Mouse (Mus musculus) yolk sac, embryonic 10.5 days (tissue): ENCODE results near the gene Slc52a3.
"Not testable (repeated sequence)": the region's sequence is repeated elsewhere in the genome, so short reads cannot be mapped to it uniquely, and the experiment has no call there.

Source experiments
- DNase-seq: peaks from one replicate; pipeline ENCODE4 v3.0.0-alpha.2; 2017; ENCODE audit warnings: low spot score

Slc52a3 gene

GRCm38 (mm10) chr2:151973595-151974562 lies 22.4 kb upstream of the Slc52a3 start:
- peak; percentile 47 for DNase-seq

- DNase-seq: no peak
These were observed 21.0 kb upstream of the Slc52a3 start for GRCm38 (mm10) chr2:151975295-151975694.

GRCm38 (mm10) chr2:151976067-151976466 lies 20.2 kb upstream of the Slc52a3 start:
- peak; percentile 65 for DNase-seq

- no peak for DNase-seq
These were observed 18.4 kb upstream of the Slc52a3 start for GRCm38 (mm10) chr2:151977689-151978440.

- DNase-seq: no peak
These were observed 17.8 kb upstream of the Slc52a3 start for GRCm38 (mm10) chr2:151978494-151978893.

GRCm38 (mm10) chr2:151979470-151980354 lies 16.6 kb upstream of the Slc52a3 start, which contains the start of gene Fam110a:
Gene Fam110a (minus strand): TSS chr2:151980219.
- DNase-seq: peak; percentile 86

- no peak for DNase-seq
These were observed 16.0 kb upstream of the Slc52a3 start for GRCm38 (mm10) chr2:151980355-151980693.

- no peak for DNase-seq
These were observed 15.0 kb upstream of the Slc52a3 start for GRCm38 (mm10) chr2:151981268-151981667.

- DNase-seq: no peak
These were observed 13.8 kb upstream of the Slc52a3 start for GRCm38 (mm10) chr2:151982476-151982875.

GRCm38 (mm10) chr2:151984019-151984418 lies 12.3 kb upstream of the Slc52a3 start:
- DNase-seq: no peak

GRCm38 (mm10) chr2:151985426-151986172 lies 10.7 kb upstream of the Slc52a3 start:
- DNase-seq: no peak

- no peak for DNase-seq
These were observed 9.4 kb upstream of the Slc52a3 start for GRCm38 (mm10) chr2:151986958-151987357.

GRCm38 (mm10) chr2:151988978-151989377 lies 7.3 kb upstream of the Slc52a3 start:
- no peak for DNase-seq

GRCm38 (mm10) chr2:151990985-151991394 lies 5.3 kb upstream of the Slc52a3 start:
- no peak for DNase-seq

- DNase-seq: no peak
These were observed 4.9 kb upstream of the Slc52a3 start for GRCm38 (mm10) chr2:151991446-151991845.

- DNase-seq: peak; percentile 70
These were observed 1.8 kb upstream of the Slc52a3 start for GRCm38 (mm10) chr2:151994350-151995122.

GRCm38 (mm10) chr2:151997190-151997575 lies 872 bp downstream of the Slc52a3 start:
- DNase-seq: not testable (repeated sequence)

GRCm38 (mm10) chr2:151997776-151998504 lies 1.6 kb downstream of the Slc52a3 start:
- DNase-seq: no peak

- DNase-seq: no peak
These were observed 2.2 kb downstream of the Slc52a3 start for GRCm38 (mm10) chr2:151998505-151998899.

GRCm38 (mm10) chr2:151998932-151999331 lies 2.6 kb downstream of the Slc52a3 start:
- no peak for DNase-seq
